ENCODE assay signal across 30 mouse cellular contexts in the genomic region with DNA sequence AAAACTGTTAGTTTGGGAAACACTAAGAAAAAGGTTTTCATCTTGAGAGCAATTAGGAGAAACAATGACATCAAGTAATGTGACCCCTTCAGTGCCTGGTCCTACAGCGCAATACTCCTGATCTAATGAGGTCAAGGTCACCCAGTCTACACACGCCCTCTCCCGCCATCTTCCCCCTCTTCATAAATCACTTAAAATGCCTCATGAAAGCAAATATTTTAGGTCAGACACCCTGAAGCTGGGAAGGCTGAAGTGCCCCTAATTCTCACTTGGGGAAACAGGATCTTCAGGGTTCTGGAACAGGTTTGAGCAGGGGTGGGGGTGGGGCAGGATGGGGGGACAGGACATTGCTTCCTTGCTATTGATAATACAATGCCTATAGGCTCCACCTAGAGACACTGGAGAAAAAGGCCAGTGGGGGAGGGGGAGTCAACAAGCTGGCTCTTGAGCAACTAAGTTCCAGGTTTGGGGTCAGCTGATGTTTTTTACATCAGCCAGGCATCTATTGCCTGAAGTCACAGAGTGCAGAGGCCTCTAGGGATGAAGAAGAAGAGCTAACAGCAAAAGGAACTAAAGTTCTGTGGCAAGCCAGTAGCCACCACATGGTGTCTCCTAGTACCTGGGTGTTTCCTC.
A peak's percentile ranks its signal among the peaks of the same experiment; 100 is the strongest.
DNase-seq lines count a peak whose midpoint lies in the region; ATAC-seq and TF ChIP-seq lines count a peak whose summit lies in the region.
"Had no signal": no experiment of that assay in that cellular context is flagged by ENCODE, and none has a peak within 500 bp of the region (broad histone marks: within the 10 kb centered on the region; RNA-seq: fewer than 3 reads in every experiment).

No protein-coding gene starts in this region.

- H3K4me2 ChIP-seq in forebrain, embryonic 11.5 days (ENCODE audit: low read depth, low read length, severe bottlenecking) = no peak overlapping the region
- H3K4me2 ChIP-seq in forebrain, postnatal 0 days (ENCODE audit: low read depth) = no peak overlapping the region
- peak overlapping the region; percentile 46; the same call in 1 of the 2 replicates for H3K4me2 ChIP-seq in neural tube, embryonic 12.5 days (replicated peaks)
- H3K4me2 ChIP-seq: embryonic facial prominence, embryonic 15.5 days; limb, embryonic 15.5 days had no signal

- H3K4me3 ChIP-seq in forebrain, embryonic 11.5 days (ENCODE audit: low read depth, low read length) = no peak overlapping the region
- H3K4me3 ChIP-seq in forebrain, postnatal 0 days (ENCODE audit: low read depth, low read length) = no peak overlapping the region
- no peak overlapping the region for H3K4me3 ChIP-seq in neural tube, embryonic 12.5 days
- H3K4me3 ChIP-seq: embryonic facial prominence, embryonic 15.5 days; hindbrain, embryonic 12.5 days; kidney, embryonic 15.5 days; limb, embryonic 15.5 days; midbrain, embryonic 15.5 days; myocyte; neural tube, embryonic 15.5 days had no signal

- H3K9ac ChIP-seq in forebrain, embryonic 11.5 days (ENCODE audit: low read length) = no peak overlapping the region
- no peak overlapping the region for H3K9ac ChIP-seq in forebrain, postnatal 0 days
- no peak overlapping the region for H3K9ac ChIP-seq in neural tube, embryonic 12.5 days
- H3K9ac ChIP-seq: embryonic facial prominence, embryonic 15.5 days; hindbrain, embryonic 12.5 days; kidney, embryonic 15.5 days; limb, embryonic 15.5 days; midbrain, embryonic 15.5 days had no signal

- peaks cover 13% of the 10 kb centered on the region for H3K4me1 ChIP-seq in forebrain, embryonic 11.5 days (replicated peaks; ENCODE audit: control insufficient read depth, insufficient read depth, low read length)
- peaks cover 7% of the 10 kb centered on the region; the same call in 1 of the 2 replicates for H3K4me1 ChIP-seq in forebrain, postnatal 0 days (ENCODE audit: insufficient read depth)
- H3K4me1 ChIP-seq in neural tube, embryonic 12.5 days = peaks cover 15% of the 10 kb centered on the region

- no peaks in the 10 kb centered on the region for H3K36me3 ChIP-seq in forebrain, embryonic 11.5 days (ENCODE audit: control insufficient read depth, insufficient read depth, low read length)
- H3K36me3 ChIP-seq in forebrain, postnatal 0 days (ENCODE audit: insufficient read depth) = no peaks in the 10 kb centered on the region
- H3K36me3 ChIP-seq in neural tube, embryonic 12.5 days = no peaks in the 10 kb centered on the region
- H3K36me3 ChIP-seq: embryonic facial prominence, embryonic 15.5 days; hindbrain, embryonic 12.5 days; kidney, embryonic 15.5 days; limb, embryonic 15.5 days; midbrain, embryonic 15.5 days; neural tube, embryonic 15.5 days had no signal

- no peak overlapping the region for H3K27ac ChIP-seq in forebrain, embryonic 11.5 days (ENCODE audit: low read depth, low read length)
- no peak overlapping the region for H3K27ac ChIP-seq in forebrain, postnatal 0 days (ENCODE audit: low read depth, low read length)
- H3K27ac ChIP-seq in neural tube, embryonic 12.5 days = no peak overlapping the region
- H3K27ac ChIP-seq: embryonic facial prominence, embryonic 15.5 days; hindbrain, embryonic 12.5 days; kidney, embryonic 15.5 days; limb, embryonic 15.5 days; midbrain, embryonic 15.5 days; neural tube, embryonic 15.5 days had no signal

- DNase-seq in forebrain, embryonic 11.5 days (ENCODE audit: low spot score) = peak; percentile 41
- DNase-seq in forebrain, postnatal 0 days = no peak
- no peak for DNase-seq in neural tube, embryonic 10.5 days (ENCODE audit: extremely low spot score, low spot score)
- peak; percentile 63 for DNase-seq in embryo, embryonic 10.5 days (ENCODE audit: low spot score)
- DNase-seq in yolk sac, embryonic 10.5 days (ENCODE audit: low spot score) = peak; percentile 16
- no peak for DNase-seq in left cerebral cortex, postnatal 14 days (ENCODE audit: low spot score in 2 of 2)
- no peak for DNase-seq in left cerebral cortex, adult 9 months (ENCODE audit: low spot score in 2 of 2)
- DNase-seq: adrenal gland, adult 2 months; cerebellum, adult 11-12 months; cerebellum, postnatal 10 days; gastrocnemius, postnatal 25 days; heart, adult 18-20 months; kidney, postnatal 36 days; layer of hippocampus, postnatal 36 days; lung, adult 18-20 months; lung, postnatal 14 days; right cerebral cortex, adult 18-20 months; right cerebral cortex, postnatal 4 days; thymus, adult 18-20 months; thymus, postnatal 4 days had no signal

- H3K9me3 ChIP-seq in forebrain, embryonic 11.5 days (ENCODE audit: control insufficient read depth, low read length) = no peaks in the 10 kb centered on the region
- no peaks in the 10 kb centered on the region for H3K9me3 ChIP-seq in forebrain, postnatal 0 days (ENCODE audit: low read length)
- H3K9me3 ChIP-seq in neural tube, embryonic 12.5 days = no peaks in the 10 kb centered on the region
- H3K9me3 ChIP-seq: embryonic facial prominence, embryonic 15.5 days; hindbrain, embryonic 12.5 days; kidney, embryonic 15.5 days; limb, embryonic 15.5 days; midbrain, embryonic 15.5 days; neural tube, embryonic 15.5 days had no signal

- no peaks in the 10 kb centered on the region for H3K27me3 ChIP-seq in forebrain, embryonic 11.5 days (ENCODE audit: control insufficient read depth, insufficient read depth, low read length)
- no peaks in the 10 kb centered on the region for H3K27me3 ChIP-seq in forebrain, postnatal 0 days (ENCODE audit: insufficient read depth, low read length)
- H3K27me3 ChIP-seq in neural tube, embryonic 12.5 days (replicated peaks) = peaks cover 17% of the 10 kb centered on the region
- H3K27me3 ChIP-seq: embryonic facial prominence, embryonic 15.5 days; kidney, embryonic 15.5 days; limb, embryonic 15.5 days; midbrain, embryonic 15.5 days had no signal

- no peak for TF ChIP-seq CTCF in forebrain, postnatal 0 days (IDR thresholded peaks at IDR 0.05; ENCODE audit: low read depth)

- 21% methylated on average over 3 of the region's 3 CpGs for WGBS in forebrain, embryonic 11.5 days
- WGBS in forebrain, postnatal 0 days = 57% methylated on average over 3 of the region's 3 CpGs
- WGBS in neural tube, embryonic 12.5 days = 38% methylated on average over 3 of the region's 3 CpGs

- ATAC-seq in forebrain, embryonic 11.5 days (replicated peaks; ENCODE audit: low FRiP score) = no peak
- no peak for ATAC-seq in forebrain, postnatal 0 days
- no peak for ATAC-seq in neural tube, embryonic 12.5 days (ENCODE audit: low FRiP score, low read depth)
- ATAC-seq: CD4-positive, CD25-positive, alpha-beta regulatory T cell, adult 4 months; intestine, postnatal 0 days; midbrain, embryonic 15.5 days had no signal

- intact Hi-C loops in left cerebral cortex, postnatal 14 days (cut with DNase I) = no loop called here

Comparison
In these comparisons a context has a peak if more than half of its experiments do, and no peak if none do; other contexts are left out.
1. DNase-seq: peak in forebrain, embryonic 11.5 days (single experiment), embryo, embryonic 10.5 days (single experiment) and yolk sac, embryonic 10.5 days (single experiment); none in forebrain, postnatal 0 days (single experiment), neural tube, embryonic 10.5 days (single experiment), left cerebral cortex, postnatal 14 days (0 of 2) and left cerebral cortex, adult 9 months (0 of 2).